Mouse (Mus musculus): Measurements from ENCODE around the gene Psmb6. TPM values are rescaled to one million over a fixed set of nuclear protein-coding genes. Genes with fewer than 3 reads are reported as not detected.

The Psmb6 gene
- polyA plus RNA-seq, 1 experiment from 2014 or later: 763 TPM

Other genes starting within 250 kb of the Psmb6 start
- gene Alox12e, start 202.7 kb upstream of the Psmb6 start, polyA plus RNA-seq (2015; fragmentation: Nextera tagmentation; extraction: Ambion mirVana): 0.08 TPM in 1 of 2 replicates, not detected in the other
- gene Alox15, start 173.3 kb upstream of the Psmb6 start, polyA plus RNA-seq (2015; fragmentation: Nextera tagmentation; extraction: Ambion mirVana): not detected in 2 replicates
- gene Pelp1, start 115.3 kb upstream of the Psmb6 start, polyA plus RNA-seq (2015; fragmentation: Nextera tagmentation; extraction: Ambion mirVana): 30.7 and 33.6 TPM in 2 replicates
- gene Arrb2, start 92.7 kb upstream of the Psmb6 start, polyA plus RNA-seq (2015; fragmentation: Nextera tagmentation; extraction: Ambion mirVana): 50.3 and 57.5 TPM in 2 replicates
- gene Med11, start 73.4 kb upstream of the Psmb6 start, polyA plus RNA-seq (2015; fragmentation: Nextera tagmentation; extraction: Ambion mirVana): 45.6 and 49.2 TPM in 2 replicates
- gene Zmynd15, start 65.9 kb upstream of the Psmb6 start, polyA plus RNA-seq (2015; fragmentation: Nextera tagmentation; extraction: Ambion mirVana): 0.77 and 0.90 TPM in 2 replicates
- 5.2 and 6.1 TPM in 2 replicates for gene Cxcl16, start 65.4 kb upstream of the Psmb6 start, polyA plus RNA-seq (2015; fragmentation: Nextera tagmentation; extraction: Ambion mirVana)
- 3.4 and 4.0 TPM in 2 replicates for gene Tm4sf5, start 20.1 kb upstream of the Psmb6 start, polyA plus RNA-seq (2015; fragmentation: Nextera tagmentation; extraction: Ambion mirVana)
- gene Vmo1, start 10.8 kb upstream of the Psmb6 start, polyA plus RNA-seq (2015; fragmentation: Nextera tagmentation; extraction: Ambion mirVana): 0.42 TPM in 1 of 2 replicates, not detected in the other
- 0.21 and 0.26 TPM in 2 replicates for gene Gltpd2, start 6.2 kb upstream of the Psmb6 start, polyA plus RNA-seq (2015; fragmentation: Nextera tagmentation; extraction: Ambion mirVana)
- gene Gm40193, start 7.6 kb downstream of the Psmb6 start, polyA plus RNA-seq (2015; fragmentation: Nextera tagmentation; extraction: Ambion mirVana): not detected in 2 replicates
- 17.3 and 20.4 TPM in 2 replicates for gene Pld2, start 14.7 kb downstream of the Psmb6 start, polyA plus RNA-seq (2015; fragmentation: Nextera tagmentation; extraction: Ambion mirVana)
- 18.1 and 20.5 TPM in 2 replicates for gene Mink1, start 37.5 kb downstream of the Psmb6 start, polyA plus RNA-seq (2015; fragmentation: Nextera tagmentation; extraction: Ambion mirVana)
- gene 4930544D05Rik, start 90.5 kb downstream of the Psmb6 start, polyA plus RNA-seq (2015; fragmentation: Nextera tagmentation; extraction: Ambion mirVana): not detected in 2 replicates
- gene Chrne, start 93.8 kb downstream of the Psmb6 start, polyA plus RNA-seq (2015; fragmentation: Nextera tagmentation; extraction: Ambion mirVana): 0.24 and 0.51 TPM in 2 replicates
- gene Gp1ba, start 113.8 kb downstream of the Psmb6 start, polyA plus RNA-seq (2015; fragmentation: Nextera tagmentation; extraction: Ambion mirVana): 0.24 and 0.38 TPM in 2 replicates
- gene Rnf167, start 121.9 kb downstream of the Psmb6 start, polyA plus RNA-seq (2015; fragmentation: Nextera tagmentation; extraction: Ambion mirVana): 94.8 and 109 TPM in 2 replicates
- 167 and 176 TPM in 2 replicates for gene Slc25a11, start 122.1 kb downstream of the Psmb6 start, polyA plus RNA-seq (2015; fragmentation: Nextera tagmentation; extraction: Ambion mirVana)
- 722 and 792 TPM in 2 replicates for gene Pfn1, start 129.3 kb downstream of the Psmb6 start, polyA plus RNA-seq (2015; fragmentation: Nextera tagmentation; extraction: Ambion mirVana)
- gene Eno3, start 131.8 kb downstream of the Psmb6 start, polyA plus RNA-seq (2015; fragmentation: Nextera tagmentation; extraction: Ambion mirVana): 6.7 and 8.7 TPM in 2 replicates
- 152 and 164 TPM in 2 replicates for gene Spag7, start 144.0 kb downstream of the Psmb6 start, polyA plus RNA-seq (2015; fragmentation: Nextera tagmentation; extraction: Ambion mirVana)
- gene Camta2, start 162.7 kb downstream of the Psmb6 start, polyA plus RNA-seq (2015; fragmentation: Nextera tagmentation; extraction: Ambion mirVana): 23.4 and 27.5 TPM in 2 replicates
- 1.8 and 1.9 TPM in 2 replicates for gene Inca1, start 174.8 kb downstream of the Psmb6 start, polyA plus RNA-seq (2015; fragmentation: Nextera tagmentation; extraction: Ambion mirVana)
- 1.7 and 1.9 TPM in 2 replicates for gene Kif1c, start 175.2 kb downstream of the Psmb6 start, polyA plus RNA-seq (2015; fragmentation: Nextera tagmentation; extraction: Ambion mirVana)
- 15.8 and 16.1 TPM in 2 replicates for gene Zfp3, start 238.8 kb downstream of the Psmb6 start, polyA plus RNA-seq (2015; fragmentation: Nextera tagmentation; extraction: Ambion mirVana)